Mouse (Mus musculus): ENCODE measurements around the gene Rnf115.

The Rnf115 gene

DNA sequence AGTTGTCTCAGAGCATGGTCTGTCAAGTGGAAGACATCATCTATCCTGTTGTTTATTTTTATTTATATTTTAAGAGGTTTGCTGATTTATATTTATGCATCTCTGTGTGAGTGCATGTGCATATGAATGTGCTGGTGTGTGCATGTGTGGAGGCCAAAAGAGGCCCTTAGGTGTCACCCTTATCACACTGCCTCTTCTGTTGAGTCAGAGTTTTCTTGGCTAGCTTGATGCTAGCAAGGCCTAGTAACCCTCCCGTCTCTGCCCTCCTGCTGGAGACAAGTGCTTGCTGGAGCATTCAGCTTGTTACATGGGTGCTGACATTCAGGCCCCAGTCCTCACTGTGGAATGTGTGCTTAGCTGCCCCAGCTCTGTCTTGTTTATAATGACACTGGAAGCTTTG is 45.5 kb downstream of the Rnf115 start:
- DNase-seq (ENCODE audit: extremely low read depth, low read depth, low spot score), result no peak

DNA sequence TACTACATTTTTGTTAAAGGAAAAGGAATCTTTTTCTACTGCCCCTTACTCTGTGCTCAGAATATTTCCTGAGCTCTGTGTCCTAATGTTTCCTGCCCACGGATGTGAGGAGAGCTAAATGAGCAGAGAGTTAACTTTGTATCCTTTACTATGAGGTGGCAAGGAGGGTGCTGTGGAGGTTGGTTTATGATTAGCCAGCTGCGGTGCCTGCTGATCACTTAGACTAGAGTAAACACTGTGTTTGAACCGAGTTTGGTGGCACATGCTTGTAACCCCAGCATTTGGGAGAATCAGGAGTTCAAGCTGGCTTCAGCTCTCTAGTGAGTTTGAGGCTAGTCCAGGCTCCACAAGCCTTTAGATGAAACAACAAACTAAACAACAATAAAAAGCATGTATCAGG is 49.7 kb downstream of the Rnf115 start:
- DNase-seq (ENCODE audit: extremely low read depth, low read depth, low spot score), result no peak

DNA sequence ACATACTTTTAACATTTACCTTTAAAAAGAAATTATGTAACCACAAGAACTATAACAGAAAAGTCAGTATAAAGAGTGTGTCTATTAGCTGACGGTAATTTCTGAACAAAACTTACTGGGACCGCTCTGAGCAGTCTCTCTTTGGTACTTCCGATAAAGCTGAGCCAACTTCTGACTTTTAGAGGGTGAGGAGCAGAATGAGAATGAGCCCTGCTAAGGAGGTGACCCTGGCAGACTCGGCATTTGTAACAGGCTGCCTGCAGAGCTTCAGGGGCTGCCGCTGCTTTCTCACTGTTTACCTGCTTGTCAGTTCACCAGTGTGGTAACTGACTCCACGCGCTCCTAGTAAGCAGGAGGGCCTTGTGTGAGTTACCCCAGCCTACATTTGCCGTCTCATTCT is 54.8 kb downstream of the Rnf115 start:
- no peak for DNase-seq (ENCODE audit: extremely low read depth, low read depth, low spot score)

DNA sequence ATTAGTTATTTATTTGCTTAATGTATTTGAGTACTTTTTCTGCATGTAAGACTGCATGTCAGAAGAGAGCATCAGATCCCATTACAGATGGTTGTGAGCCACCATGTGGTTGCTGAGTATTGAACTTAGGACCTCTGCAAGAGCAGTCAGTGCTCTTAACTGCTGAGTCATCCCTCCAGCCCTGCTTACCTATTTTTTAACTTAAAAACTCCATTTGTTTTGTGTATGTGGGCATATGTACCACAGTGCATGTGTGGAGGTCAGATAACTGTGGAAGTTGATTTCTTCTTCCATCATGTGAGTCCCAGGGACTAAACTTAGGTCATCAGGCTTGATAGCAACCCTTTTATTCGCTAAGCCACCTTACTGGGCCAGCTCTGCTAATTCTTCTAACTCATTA is 60.3 kb downstream of the Rnf115 start:
- DNase-seq (ENCODE audit: extremely low read depth, low read depth, low spot score), result no peak

DNA sequence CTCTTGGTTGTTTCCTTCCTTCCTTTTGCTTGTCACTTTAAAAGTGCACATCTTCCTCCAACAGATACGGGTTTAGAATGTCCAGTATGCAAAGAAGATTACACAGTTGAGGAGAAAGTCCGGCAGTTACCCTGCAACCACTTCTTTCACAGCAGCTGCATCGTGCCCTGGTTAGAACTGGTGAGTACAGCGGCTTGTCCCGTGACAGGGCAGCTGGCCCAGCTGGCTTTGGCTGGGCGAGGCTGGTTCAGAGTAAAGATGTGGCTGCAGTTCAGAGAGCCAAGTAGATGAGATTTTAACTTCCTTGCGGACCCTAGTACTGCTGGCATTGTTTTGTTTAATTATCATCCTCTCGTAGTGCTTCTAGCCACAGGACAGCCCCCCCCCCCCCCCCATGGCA is 61.0 kb downstream of the Rnf115 start:
- DNase-seq (ENCODE audit: extremely low read depth, low read depth, low spot score), result no peak

DNA sequence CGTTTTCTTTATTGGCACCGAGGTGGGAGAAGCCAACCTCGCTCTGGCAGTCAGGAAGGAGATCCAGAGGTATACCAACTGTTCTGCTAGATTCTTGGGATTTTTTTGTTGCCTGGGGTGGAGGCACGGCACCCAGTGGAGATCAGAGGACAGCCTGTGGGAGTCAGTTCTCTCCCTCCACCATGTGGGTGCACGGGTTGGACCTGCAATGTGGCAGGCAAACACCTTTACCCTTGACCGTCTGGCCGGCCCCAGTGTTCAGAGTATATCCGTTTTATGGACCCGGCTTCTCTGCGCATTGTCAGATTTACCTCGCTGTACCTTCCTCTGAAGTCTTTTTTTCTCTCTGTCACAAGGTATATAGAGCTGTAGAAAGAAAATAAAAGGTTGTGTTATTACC is 72.8 kb downstream of the Rnf115 start:
- no peak for DNase-seq (ENCODE audit: extremely low read depth, low read depth, low spot score)

DNA sequence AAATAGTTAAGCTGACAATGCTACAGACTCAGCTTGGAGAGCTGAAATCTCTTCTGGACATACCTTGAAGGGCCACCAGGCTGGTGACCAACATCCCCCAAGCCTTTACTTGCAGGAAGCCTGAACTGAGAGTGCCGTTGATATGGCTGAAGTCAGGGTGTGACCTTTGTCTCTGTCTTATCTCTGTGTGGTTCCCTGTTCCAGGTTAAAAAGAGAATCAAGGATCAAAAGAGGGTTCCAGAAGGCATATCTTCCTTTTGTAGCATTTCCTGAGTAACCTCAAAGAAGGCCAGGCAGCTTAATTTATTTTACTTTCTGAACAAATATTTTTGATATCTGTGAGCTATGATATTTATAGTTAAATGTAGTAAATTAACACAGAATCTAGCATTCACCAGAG is 74.8 kb downstream of the Rnf115 start:
- DNase-seq (ENCODE audit: extremely low read depth, low read depth, low spot score), result no peak

DNA sequence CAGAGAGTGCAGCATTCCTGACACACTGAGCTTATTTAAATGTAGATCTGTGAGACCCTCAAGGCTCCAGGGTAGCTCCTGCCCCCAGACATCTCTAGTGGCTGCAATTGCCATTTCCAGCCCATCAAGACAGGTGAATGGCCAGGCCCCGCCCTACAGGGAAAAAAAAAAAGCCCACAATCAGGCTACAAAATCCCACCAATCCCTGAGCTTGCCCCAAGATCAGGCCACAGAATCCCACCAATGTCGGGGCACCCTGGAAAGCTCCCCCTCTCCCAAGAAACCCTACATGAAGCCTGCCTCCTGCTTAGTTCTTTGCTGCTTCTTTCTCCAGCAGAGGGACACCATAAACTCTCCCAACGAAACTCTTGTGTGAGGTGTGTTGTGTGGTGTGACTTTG is 80.7 kb downstream of the Rnf115 start:
- DNase-seq (ENCODE audit: extremely low read depth, low read depth, low spot score), result no peak

DNA sequence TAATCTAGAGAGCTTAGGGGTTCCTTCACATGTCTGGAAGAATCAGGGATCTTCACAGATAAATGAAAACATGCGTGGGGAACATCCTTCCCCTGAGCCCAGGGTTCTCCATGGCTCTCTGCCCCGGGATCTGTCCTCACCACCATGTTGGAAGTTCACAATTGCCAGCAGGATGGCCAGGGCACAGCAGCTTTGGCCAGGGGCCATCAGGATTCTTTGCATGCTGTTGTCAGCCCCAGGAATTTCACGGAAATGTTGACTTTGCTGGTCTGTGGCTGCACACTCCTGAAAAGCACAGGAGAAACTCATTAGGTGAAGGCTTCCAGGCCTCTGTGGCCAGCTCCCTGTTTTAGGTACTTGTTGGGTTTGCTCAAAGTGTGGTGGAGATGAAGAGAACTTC is 81.2 kb downstream of the Rnf115 start:
- DNase-seq (ENCODE audit: extremely low read depth, low read depth, low spot score), result no peak

DNA sequence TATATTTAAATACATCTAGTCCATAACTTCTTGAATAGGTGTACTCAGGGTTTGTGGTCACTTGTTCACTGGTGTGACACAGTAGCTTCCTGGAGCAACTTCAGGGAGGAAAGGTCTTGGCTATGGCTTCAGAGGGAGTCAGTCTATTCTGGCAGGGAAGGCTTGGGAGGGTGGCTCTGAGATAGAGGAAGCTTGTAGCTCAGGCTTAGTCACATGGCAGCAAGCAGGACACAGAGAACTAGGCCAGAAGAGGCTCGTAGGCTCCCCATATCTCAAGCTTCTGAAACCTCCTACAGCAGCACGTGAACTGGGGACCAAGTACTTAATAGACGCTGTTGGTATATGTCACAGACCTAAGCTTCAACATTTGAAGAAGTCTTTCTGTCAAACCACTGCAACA is 83.8 kb downstream of the Rnf115 start:
- no peak for DNase-seq (ENCODE audit: extremely low read depth, low read depth, low spot score)

DNA sequence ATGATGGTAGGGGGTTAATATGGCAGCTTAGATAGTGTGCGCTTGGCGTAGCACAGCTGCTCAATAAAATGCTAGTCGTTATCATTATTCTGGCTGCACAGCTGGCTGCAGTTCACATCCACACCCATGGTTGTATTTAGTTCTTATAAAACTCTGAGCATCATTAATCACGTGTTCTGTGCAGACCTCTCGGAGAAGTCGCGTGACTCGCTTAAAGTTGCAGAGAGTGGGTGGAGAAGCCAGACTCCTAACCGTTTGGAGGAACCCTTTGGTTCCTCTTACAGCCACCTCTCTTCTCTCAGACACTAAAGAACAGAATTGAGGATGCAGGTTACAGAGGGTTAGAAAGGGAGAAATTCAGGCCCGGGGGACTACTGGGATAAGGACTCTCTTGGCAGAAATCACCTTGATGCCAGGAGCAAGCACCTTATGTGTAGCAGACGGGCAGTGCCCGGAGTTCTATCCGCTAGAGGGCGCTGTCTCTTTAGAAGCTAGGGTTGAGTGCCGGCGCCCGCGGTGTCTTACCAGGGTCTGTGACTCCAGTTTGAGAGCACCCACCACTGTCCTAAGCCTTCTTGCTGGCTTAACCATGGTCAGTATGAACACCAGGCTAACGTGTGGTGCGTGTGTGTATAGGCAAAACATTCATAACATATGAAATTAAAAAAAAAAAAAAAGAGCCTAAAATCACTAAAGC is 85.1 kb downstream of the Rnf115 start:
- DNase-seq (ENCODE audit: extremely low read depth, low read depth, low spot score), result no peak

DNA sequence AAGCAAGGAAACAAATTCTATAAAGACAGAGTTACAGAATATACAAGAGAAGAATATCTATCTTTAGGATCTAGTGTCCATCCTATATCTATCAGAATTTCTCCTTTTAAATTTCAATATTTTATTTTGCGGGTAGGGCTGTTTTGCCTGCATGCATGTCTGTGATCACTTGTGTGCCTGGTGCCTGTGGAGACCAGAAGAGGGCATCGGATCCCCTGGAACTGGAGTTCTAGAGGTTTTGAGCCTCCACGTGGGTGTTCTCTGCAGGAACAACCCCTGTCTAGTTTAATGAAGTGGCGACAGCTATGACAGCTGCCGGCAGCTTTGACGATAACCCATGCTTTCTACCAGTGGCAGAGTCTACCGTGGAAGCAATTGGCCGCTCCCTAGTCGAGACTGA is 85.6 kb downstream of the Rnf115 start:
- no peak for DNase-seq (ENCODE audit: extremely low read depth, low read depth, low spot score)

DNA sequence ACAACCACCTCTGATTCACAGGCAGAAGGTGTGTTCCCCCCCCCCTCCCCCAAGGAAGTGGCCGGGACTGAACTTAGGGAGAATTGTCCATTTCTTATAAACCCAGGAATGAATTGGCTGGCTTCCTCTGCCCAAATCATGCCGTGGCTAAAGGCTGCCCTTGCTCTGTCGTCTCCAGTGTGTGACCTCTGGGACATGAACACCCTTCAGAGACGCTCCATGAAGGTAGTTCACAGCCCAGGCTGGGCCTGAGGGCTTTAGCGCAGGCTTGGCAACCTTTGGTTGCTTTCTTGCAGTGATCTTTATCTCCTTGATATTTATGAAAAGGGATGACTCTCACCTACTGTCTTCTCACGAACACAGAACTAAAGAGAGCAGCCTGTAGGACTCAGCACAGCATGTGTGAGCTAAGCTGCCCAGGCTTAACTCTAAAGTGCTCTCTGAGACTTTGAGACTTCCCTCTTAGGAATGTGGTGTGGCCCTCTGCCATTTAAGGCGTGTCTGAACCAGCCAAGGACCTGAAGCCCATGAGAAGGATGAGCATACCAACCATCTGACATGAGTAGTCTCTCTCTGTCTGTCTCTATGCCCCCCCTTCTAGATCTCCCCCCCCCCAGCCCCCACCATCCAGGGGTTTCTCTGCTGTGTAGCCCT is 86.3 kb downstream of the Rnf115 start:
- no peak for DNase-seq (ENCODE audit: extremely low read depth, low read depth, low spot score)

DNA sequence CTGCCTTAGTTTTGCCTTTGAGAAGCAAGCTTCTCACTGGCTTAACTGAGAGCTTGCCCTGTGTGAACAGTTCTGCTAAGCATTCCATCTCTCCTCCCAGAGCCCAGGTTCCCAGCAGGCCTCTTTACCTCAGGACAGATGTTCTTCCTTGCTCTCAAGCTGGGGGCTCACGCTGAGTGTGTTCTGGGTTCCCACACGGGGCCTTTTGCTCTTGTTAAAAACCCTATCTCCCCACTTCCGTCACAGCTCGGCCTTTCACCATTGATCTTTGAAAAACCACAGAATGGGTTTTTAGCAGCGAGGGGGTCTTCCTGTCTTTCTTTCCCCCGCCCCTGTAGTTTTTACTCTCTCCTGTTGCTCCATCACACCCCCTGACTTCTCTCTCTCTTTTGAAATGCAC is 86.9 kb downstream of the Rnf115 start:
- DNase-seq (ENCODE audit: extremely low read depth, low read depth, low spot score), result no peak

DNA sequence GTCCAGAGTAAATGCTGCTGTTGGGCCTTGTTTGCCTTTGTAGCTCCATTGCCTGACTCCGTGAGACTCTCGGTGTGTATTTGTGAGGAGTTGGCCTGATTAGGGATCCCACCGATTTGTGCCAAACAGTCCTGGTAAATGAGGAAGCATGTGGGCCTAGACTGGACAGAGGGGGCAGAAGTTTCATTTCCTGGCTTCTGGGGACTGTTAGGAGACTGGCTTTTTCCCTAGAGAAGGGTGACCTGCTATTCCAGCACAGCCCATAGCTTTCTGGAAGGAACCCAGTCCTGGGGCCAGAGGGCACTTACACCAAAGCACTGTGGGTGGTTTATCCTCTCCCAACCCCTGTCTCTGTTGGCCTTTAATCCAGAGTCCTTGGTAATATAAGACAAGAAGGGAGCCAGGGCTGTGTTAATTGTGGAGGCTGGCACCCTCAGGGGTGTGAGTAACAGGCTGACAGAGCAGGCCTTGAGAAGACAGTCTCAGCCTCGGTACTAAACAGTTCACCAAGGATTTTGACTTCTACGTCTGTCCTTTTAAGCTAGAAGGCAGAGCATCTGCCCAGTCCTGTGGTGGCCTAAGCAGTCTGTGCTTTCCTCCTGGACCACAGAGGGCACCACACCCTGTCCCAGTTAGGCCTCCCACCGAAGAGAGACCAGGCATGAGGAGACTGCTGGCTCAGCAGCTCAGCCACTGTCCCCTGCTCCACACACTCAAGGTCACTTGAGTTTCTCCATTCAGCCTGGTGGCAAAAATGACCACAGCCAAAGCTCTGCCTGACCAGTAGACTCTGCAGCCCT is 92.9 kb downstream of the Rnf115 start:
- no peak for DNase-seq (ENCODE audit: extremely low read depth, low read depth, low spot score)

DNA sequence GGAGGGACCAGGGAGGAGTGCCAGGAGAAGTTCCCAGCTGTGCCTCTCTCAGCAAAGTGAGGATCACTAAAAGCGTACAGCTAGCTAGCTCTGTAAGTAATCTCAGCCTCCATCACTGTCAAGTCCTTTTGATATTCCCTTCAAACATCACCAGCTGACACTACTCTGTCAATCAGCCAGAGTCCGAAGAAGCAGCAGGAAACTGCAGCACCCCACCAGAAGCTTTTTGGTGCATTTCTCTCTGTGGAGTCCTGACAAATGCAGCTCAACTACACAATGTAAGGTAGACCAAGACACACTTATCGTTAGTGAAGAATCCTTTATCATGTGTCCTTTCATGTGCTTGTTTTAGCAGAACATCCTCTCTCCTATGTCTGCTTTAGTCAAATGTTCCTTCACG is 94.1 kb downstream of the Rnf115 start:
- DNase-seq (ENCODE audit: extremely low read depth, low read depth, low spot score), result no peak

DNA sequence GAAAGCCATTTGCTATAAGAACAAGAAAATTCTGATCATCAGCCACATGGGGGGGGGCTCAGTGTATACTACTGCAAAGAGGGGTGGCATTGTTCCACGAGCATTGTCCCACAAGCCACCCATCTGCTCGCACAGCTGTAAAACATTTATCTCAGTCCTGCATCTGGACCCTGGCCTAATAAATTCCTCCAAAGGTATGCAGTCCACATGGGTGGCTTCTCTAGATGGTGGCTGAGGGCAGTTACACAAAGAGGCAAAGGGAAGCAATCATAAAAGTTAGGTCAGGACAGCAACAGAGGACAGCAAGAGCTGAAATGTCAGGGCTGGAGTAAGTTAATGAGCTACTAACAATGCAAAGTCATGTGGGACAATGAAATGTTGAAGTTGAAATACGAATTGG is 96.2 kb downstream of the Rnf115 start:
- no peak for DNase-seq (ENCODE audit: extremely low read depth, low read depth, low spot score)

DNA sequence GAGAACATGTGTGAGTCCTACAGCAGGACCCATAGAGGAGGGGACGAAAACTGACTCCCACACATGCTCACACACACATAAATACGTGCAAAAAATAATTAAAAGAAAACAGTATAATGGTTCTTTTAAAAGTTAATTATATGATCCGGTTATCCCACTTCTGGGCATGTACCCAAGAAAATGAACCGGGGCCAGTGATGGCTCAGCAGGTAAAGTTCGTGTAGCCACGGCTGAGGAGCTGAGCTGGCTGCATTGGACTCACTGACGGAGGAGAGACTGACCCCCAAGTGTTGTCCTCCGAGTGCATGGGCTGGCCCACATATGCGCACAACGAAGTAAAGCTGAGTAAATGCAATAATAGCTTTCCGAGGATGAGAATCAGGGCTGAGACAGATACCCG is 97.2 kb downstream of the Rnf115 start:
- DNase-seq (ENCODE audit: extremely low read depth, low read depth, low spot score), result no peak

DNA sequence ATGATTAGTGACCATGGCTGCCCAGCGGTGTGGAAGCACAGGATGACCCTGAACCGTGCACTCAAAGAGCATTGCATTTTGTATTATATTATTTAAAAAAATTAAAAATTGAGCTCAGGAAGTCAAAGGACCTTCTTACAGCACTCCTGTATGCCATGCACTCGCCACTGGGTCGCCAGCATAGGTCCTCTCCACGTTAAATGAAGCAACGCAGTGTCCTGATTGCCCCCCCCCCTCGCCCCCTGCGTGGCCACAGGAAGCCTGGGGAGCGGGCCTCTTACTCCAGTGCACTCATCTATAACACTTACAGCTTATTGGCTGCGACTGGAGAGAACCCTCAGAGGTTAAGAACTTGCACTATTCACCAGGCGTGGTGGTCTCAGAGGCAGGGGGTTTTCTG is 97.8 kb downstream of the Rnf115 start:
- DNase-seq (ENCODE audit: extremely low read depth, low read depth, low spot score), result no peak

DNA sequence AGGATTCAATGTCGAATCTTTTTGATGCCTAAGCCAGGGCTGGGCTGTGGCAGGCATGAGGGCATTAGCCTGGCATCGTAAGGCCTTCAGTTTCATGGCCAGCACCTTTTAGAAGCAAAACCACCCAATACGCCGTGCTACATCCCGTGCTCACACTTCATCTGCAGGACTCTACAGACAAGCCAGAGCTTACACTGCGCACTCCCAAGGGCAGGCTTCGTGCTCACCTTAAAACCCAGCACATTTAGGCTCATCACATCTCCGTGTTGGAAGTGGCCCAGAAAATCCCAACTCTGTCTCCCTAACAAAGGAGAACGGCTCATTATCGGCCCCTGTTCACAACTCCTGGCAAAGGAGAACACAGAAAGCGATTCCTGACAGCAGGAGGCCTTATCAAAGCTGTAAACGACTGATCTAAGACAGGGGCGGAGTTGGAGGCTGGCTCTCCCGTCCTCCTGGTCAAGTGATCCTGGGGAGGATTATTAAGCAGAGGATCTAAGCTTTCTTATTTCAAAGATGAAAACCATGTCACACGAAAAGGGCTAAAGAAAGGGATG is 100.9 kb downstream of the Rnf115 start:
- DNase-seq (ENCODE audit: extremely low read depth, low read depth, low spot score), result no peak

DNA sequence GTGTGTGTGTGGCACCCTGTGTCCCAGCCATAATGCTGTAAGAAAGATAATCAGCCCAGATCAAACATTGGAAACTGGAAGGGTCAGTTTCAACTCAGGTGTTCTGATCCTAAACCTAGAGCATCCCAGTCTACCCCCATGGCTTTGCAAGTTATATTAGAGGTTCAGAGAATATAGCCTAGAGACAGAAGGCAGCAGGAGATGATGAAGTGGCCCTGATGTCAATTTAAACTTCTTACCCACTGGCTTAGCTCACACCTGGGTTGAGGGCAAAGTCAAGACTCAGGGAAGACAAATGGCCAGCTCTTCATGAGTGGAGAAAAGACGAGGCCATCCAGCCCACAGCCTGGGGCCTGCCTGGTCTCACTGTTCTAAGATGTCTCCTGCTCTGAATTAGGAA is 101.5 kb downstream of the Rnf115 start, which contains the start of the genes Pdzk1 and Cd160:
Gene Pdzk1, plus strand, starts transcription at position 301 of the 400 bp plus-strand sequence.
Gene Cd160, minus strand, starts transcription at position 368 of the 400 bp plus-strand sequence.
- no peak for DNase-seq (ENCODE audit: extremely low read depth, low read depth, low spot score)

DNA sequence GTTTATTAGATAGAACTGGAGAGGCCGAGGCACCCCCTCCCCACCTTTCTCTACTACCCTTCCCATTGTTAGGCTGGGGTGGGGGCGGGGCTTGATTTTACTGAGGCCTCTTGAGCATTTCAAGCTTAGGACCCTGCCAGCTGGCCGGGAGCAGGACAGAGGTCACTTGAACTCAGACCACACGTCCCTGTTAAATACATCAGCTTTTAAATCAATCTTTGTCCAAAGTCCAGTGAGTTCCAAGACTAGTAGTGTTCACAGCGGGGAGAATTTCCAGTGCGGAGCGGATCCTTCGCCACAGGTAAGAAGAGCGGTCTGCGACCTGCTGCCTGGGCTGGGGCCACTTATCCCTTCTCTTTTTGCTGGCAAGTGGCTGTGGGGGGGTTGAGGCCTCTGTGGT is 102.4 kb downstream of the Rnf115 start:
- no peak for DNase-seq (ENCODE audit: extremely low read depth, low read depth, low spot score)
